Mouse (Mus musculus) embryonic stem cell, embryonic (primary cell): ENCODE data around the gene Fgf22.

Experiments
- CTCF ChIA-PET, 4 experiments: fragments of 300-600 bp in 2 of 4; fragments of 350-600 bp in 2 of 4; sonication (Branson Sonifier 250); formaldehyde crosslinking; loops; one replicate each; lab custom pipeline; 2022; ENCODE audit warnings: inconsistent platforms in 2 of 4; lab: Charles Lee
- POLR2A ChIA-PET, 4 experiments: fragments of 300-600 bp in 2 of 4; fragments of 350-600 bp in 2 of 4; sonication (Branson Sonifier 250); formaldehyde crosslinking; loops; one replicate each; lab custom pipeline; 2022; ENCODE audit warnings: antibody characterized with exemption in 4 of 4, inconsistent platforms in 1 of 4; lab: Charles Lee

The Fgf22 gene

GRCm38 (mm10) chr10:79767372-79768244 is 12.7 kb downstream of the Fgf22 start:
- ChIA-PET POLR2A (interaction anchor here in 3 of 4 experiments (0.5 to 2.6 kb wide), 38 partner anchors 9 to 504 kb away, joined by 3 to 18 read pairs (median 4); partner anchors contain the start of genes Ptbp1 (in 3 of the 3), Med16 (in 2 of the 3), Bsg (in 1 of the 3) and Fgf22 (in 1 of the 3)), CTCF (interaction anchor here (0.5 to 4.5 kb wide), 48 partner anchors 9 to 909 kb away, joined by 3 to 58 read pairs (median 3); partner anchors contain the start of genes Palm (in 2 of the 4), Abhd17a (in 1 of the 4), Arid3a (in 1 of the 4) and C2cd4c (in 1 of the 4))

GRCm38 (mm10) chr10:79768400-79768799 is 13.5 kb downstream of the Fgf22 start:
- POLR2A ChIA-PET, result interaction anchor here (0.6 to 2.0 kb wide), 18 partner anchors 10 to 86 kb away, joined by 3 to 18 read pairs (median 4); partner anchors contain the start of genes Ptbp1 (in 2 of the 4), Cdc34 (in 1 of the 4), Fgf22 (in 1 of the 4) and Polrmt (in 1 of the 4)
- CTCF ChIA-PET, result interaction anchor here (0.5 to 4.5 kb wide), 30 partner anchors 9 to 1733 kb away, joined by 3 to 58 read pairs (median 4); partner anchors contain the start of genes Palm (in 2 of the 4), Bsg (in 1 of the 4), Fstl3 (in 1 of the 4) and Gm26602 (in 1 of the 4)

- ChIA-PET POLR2A (interaction anchor here in 3 of 4 experiments (0.6 to 2.0 kb wide), 12 partner anchors 9 to 1281 kb away, joined by 3 to 11 read pairs (median 4); partner anchors contain the start of genes Ptbp1 (in 2 of the 3), Cdc34 (in 1 of the 3) and Polrmt (in 1 of the 3)), CTCF (interaction anchor here (0.6 to 4.5 kb wide), 22 partner anchors 8 to 329 kb away, joined by 3 to 58 read pairs (median 6); partner anchors contain the start of genes Palm (in 2 of the 4), Bsg (in 1 of the 4) and Fstl3 (in 1 of the 4))
These were observed 14.5 kb downstream of the Fgf22 start for GRCm38 (mm10) chr10:79769329-79769728.

- ChIA-PET POLR2A (interaction anchor here in 2 of 4 experiments (0.6 to 1.4 kb wide), 3 partner anchors 12 to 396 kb away, joined by 3 to 4 read pairs (median 3); partner anchors contain the start of gene Med16 (in 1 of the 2)), CTCF (interaction anchor here in 3 of 4 experiments (0.6 to 2.0 kb wide), 17 partner anchors 8 to 1633 kb away, joined by 3 to 9 read pairs (median 3); partner anchors contain the start of gene Palm (in 1 of the 3))
These were observed 17.4 kb downstream of the Fgf22 start for GRCm38 (mm10) chr10:79772320-79772719.

GRCm38 (mm10) chr10:79773208-79773607 is 18.3 kb downstream of the Fgf22 start:
- POLR2A ChIA-PET, result interaction anchor here in 3 of 4 experiments (0.6 to 1.4 kb wide), 5 partner anchors 11 to 1146 kb away, joined by 3 to 7 read pairs (median 3); partner anchors contain the start of genes Bsg (in 1 of the 3) and Med16 (in 1 of the 3)
- CTCF ChIA-PET, result interaction anchor here in 2 of 4 experiments (0.7 to 2.0 kb wide), 15 partner anchors 9 to 187 kb away, joined by 3 to 7 read pairs (median 3); partner anchors contain the start of gene Palm (in 2 of the 2)

- POLR2A ChIA-PET, result interaction anchor here in 2 of 4 experiments (0.5 to 1.1 kb wide), 3 partner anchors 27 to 152 kb away, joined by 3 to 9 read pairs (median 4); partner anchors contain the start of gene Bsg (in 1 of the 2)
- CTCF ChIA-PET, result interaction anchor here (0.6 to 2.3 kb wide), 7 partner anchors 14 to 115 kb away, joined by 3 to 10 read pairs (median 4); no protein-coding TSS in a partner anchor
These were observed 19.8 kb downstream of the Fgf22 start for GRCm38 (mm10) chr10:79774486-79775279.

GRCm38 (mm10) chr10:79777103-79777531 is 22.2 kb downstream of the Fgf22 start, which contains the start of gene Fstl3:
Gene Fstl3 (plus strand): TSS chr10:79777272.
- POLR2A ChIA-PET, result interaction anchor here in 3 of 4 experiments (0.5 to 1.8 kb wide), 7 partner anchors 8 to 390 kb away, joined by 3 to 6 read pairs (median 4); partner anchors contain the start of gene Bsg (in 1 of the 3)

GRCm38 (mm10) chr10:79778006-79778405 is 23.1 kb downstream of the Fgf22 start:
- POLR2A ChIA-PET, result interaction anchor here in 3 of 4 experiments (0.5 to 1.6 kb wide), 7 partner anchors 9 to 74 kb away, joined by 3 to 6 read pairs (median 4); partner anchors contain the start of gene Bsg (in 1 of the 3)

More at GRCm38 (mm10) chr10:79777103-79777531, 22.2 kb downstream of the Fgf22 start, which contains the start of gene Fstl3:
- CTCF ChIA-PET, result interaction anchor here in 2 of 4 experiments (0.6 to 1.8 kb wide), 13 partner anchors 8 to 401 kb away, joined by 3 to 10 read pairs (median 4); partner anchors contain the start of genes Med16 (in 1 of the 2), Misp (in 1 of the 2) and Wdr18 (in 1 of the 2)

GRCm38 (mm10) chr10:79779193-79779592 is 24.3 kb downstream of the Fgf22 start:
- ChIA-PET CTCF (interaction anchor here (1.0 to 2.4 kb wide), 10 partner anchors 9 to 106 kb away, joined by 3 to 58 read pairs (median 6); partner anchors contain the start of genes Misp (in 1 of the 4) and Rnf126 (in 1 of the 4)), POLR2A (interaction anchor here in 3 of 4 experiments (0.5 to 2.3 kb wide), 9 partner anchors 8 to 513 kb away, joined by 3 to 14 read pairs (median 8); partner anchors contain the start of genes Bsg (in 1 of the 3) and Rps15 (in 1 of the 3))

More at GRCm38 (mm10) chr10:79778006-79778405, 23.1 kb downstream of the Fgf22 start:
- CTCF ChIA-PET, result interaction anchor here (0.5 to 1.8 kb wide), 17 partner anchors 8 to 1852 kb away, joined by 3 to 10 read pairs (median 4); partner anchors contain the start of genes Madcam1 (in 1 of the 4), Med16 (in 1 of the 4) and Wdr18 (in 1 of the 4)

- CTCF ChIA-PET, result interaction anchor here (0.5 to 3.3 kb wide), 129 partner anchors 8 to 1590 kb away, joined by 3 to 75 read pairs (median 4); partner anchors contain the start of genes Palm (in 4 of the 4), Bsg (in 3 of the 4), Rnf126 (in 3 of the 4) and Med16 (in 2 of the 4)
These were observed 25.1 kb downstream of the Fgf22 start for GRCm38 (mm10) chr10:79779784-79780663.

GRCm38 (mm10) chr10:79780664-79781015 is 25.8 kb downstream of the Fgf22 start:
- ChIA-PET POLR2A (interaction anchor here in 3 of 4 experiments (0.5 to 2.3 kb wide), 103 partner anchors 8 to 1726 kb away, joined by 3 to 26 read pairs (median 4); partner anchors contain the start of genes Ptbp1 (in 3 of the 3), Rnf126 (in 3 of the 3), Bsg (in 2 of the 3) and Med16 (in 2 of the 3)), CTCF (interaction anchor here (0.5 to 3.3 kb wide), 123 partner anchors 8 to 1591 kb away, joined by 3 to 75 read pairs (median 4); partner anchors contain the start of genes Palm (in 4 of the 4), Bsg (in 3 of the 4), Rnf126 (in 3 of the 4) and Med16 (in 2 of the 4))

More at GRCm38 (mm10) chr10:79779784-79780663, 25.1 kb downstream of the Fgf22 start:
- POLR2A ChIA-PET, result interaction anchor here in 3 of 4 experiments (0.5 to 2.3 kb wide), 108 partner anchors 9 to 1725 kb away, joined by 3 to 26 read pairs (median 4); partner anchors contain the start of genes Ptbp1 (in 3 of the 3), Rnf126 (in 3 of the 3), Bsg (in 2 of the 3) and Med16 (in 2 of the 3)

GRCm38 (mm10) chr10:79781139-79781538 is 26.3 kb downstream of the Fgf22 start:
- POLR2A ChIA-PET, result interaction anchor here in 3 of 4 experiments (0.6 to 2.3 kb wide), 49 partner anchors 8 to 1355 kb away, joined by 3 to 26 read pairs (median 5); partner anchors contain the start of genes Ptbp1 (in 3 of the 3), Palm (in 2 of the 3), Polrmt (in 2 of the 3) and Rnf126 (in 2 of the 3)

GRCm38 (mm10) chr10:79781956-79782355 is 27.1 kb downstream of the Fgf22 start:
- ChIA-PET CTCF (interaction anchor here in 2 of 4 experiments (0.5 to 3.3 kb wide), 7 partner anchors 9 to 242 kb away, joined by 3 to 75 read pairs (median 3); partner anchors contain the start of genes Palm (in 2 of the 2), Bsg (in 1 of the 2) and Prss57 (in 1 of the 2)), POLR2A (interaction anchor here in 2 of 4 experiments (0.5 to 1.4 kb wide), 4 partner anchors 19 to 82 kb away, joined by 3 to 5 read pairs (median 3); partner anchors contain the start of gene Ptbp1 (in 1 of the 2))

More at GRCm38 (mm10) chr10:79781139-79781538, 26.3 kb downstream of the Fgf22 start:
- CTCF ChIA-PET, result interaction anchor here in 3 of 4 experiments (0.6 to 3.3 kb wide), 30 partner anchors 9 to 445 kb away, joined by 3 to 75 read pairs (median 8); partner anchors contain the start of genes Bsg (in 2 of the 3), Med16 (in 1 of the 3), Misp (in 1 of the 3) and Mum1 (in 1 of the 3)
